Mouse (Mus musculus) heart, embryonic 10.5 days (tissue): ENCODE data around the gene Uts2r. TPM values are rescaled to one million over a fixed set of nuclear protein-coding genes. Genes with fewer than 3 reads are reported as not detected.
A peak's percentile ranks its signal among the peaks of the same experiment; 100 is the strongest.

Experiments
- DNase-seq: peaks from one replicate; pipeline ENCODE4 v3.0.0-alpha.2; 2017; ENCODE audit warnings: low spot score
- H3K27ac ChIP-seq: fragments of 300-500 bp; sonication (generic); 2 replicates; pipeline ENCODE4 v1.5.1; 2016; ENCODE audit warnings: mild to moderate bottlenecking
- H3K27me3 ChIP-seq: fragments of 300-500 bp; sonication (generic); 2 replicates; pipeline ENCODE4 v1.6.1; 2016; ENCODE audit warnings: mild to moderate bottlenecking; ENCODE audit not compliant: poor library complexity, insufficient read depth, severe bottlenecking
- H3K36me3 ChIP-seq: fragments of 300-500 bp; sonication (generic); 2 replicates; pipeline ENCODE4 v1.6.1; 2016; ENCODE audit warnings: mild to moderate bottlenecking, moderate library complexity
- H3K4me1 ChIP-seq: fragments of 300-500 bp; sonication (generic); 2 replicates; pipeline ENCODE4 v1.6.1; 2016; ENCODE audit warnings: mild to moderate bottlenecking
- H3K4me3 ChIP-seq: fragments of 300-500 bp; sonication (generic); 2 replicates; pipeline ENCODE4 v1.5.1; 2016; ENCODE audit warnings: mild to moderate bottlenecking, moderate library complexity
- H3K9me3 ChIP-seq: fragments of 300-500 bp; sonication (generic); 2 replicates; pipeline ENCODE4 v1.6.1; 2016; ENCODE audit warnings: mild to moderate bottlenecking, moderate library complexity
- WGBS: fragments of 180-500 bp; shearing (Covaris S2); methylation state at CpG from one replicate; pipeline ENCODE4 v1.1.7; 2016; 5-methylcytosine and 5-hydroxymethylcytosine counted together
- polyA plus RNA-seq: library from polyadenylated mRNA; unstranded; fragments of >200 nt; fragmentation: Nextera tagmentation; extraction: Ambion mirVana; gene quantifications from 2 replicates; pipeline ENCODE4 v1.2.1, GENCODE M21; 2016

Uts2r gene
- polyA plus RNA-seq, 1 experiment from 2014 or later, result 0.08 TPM

- Histone ChIP-seq H3K4me3 (no peak overlapping the region), H3K27ac (no peak overlapping the region), H3K36me3 (no peaks in the 10 kb centered on the region), H3K9me3 (no peaks in the 10 kb centered on the region), H3K4me1 (peaks cover 8% of the 10 kb centered on the region), H3K27me3 (0 out of 2 replicates have a peak, but pooled peaks cover 10% of the 10 kb centered on the region)
- WGBS, result 30% methylated on average over 1 of the region's 1 CpGs
- DNase-seq, result no peak
Measured at GRCm38 (mm10) chr11:121134600-121134999, 25.5 kb upstream of the Uts2r start.

DNA sequence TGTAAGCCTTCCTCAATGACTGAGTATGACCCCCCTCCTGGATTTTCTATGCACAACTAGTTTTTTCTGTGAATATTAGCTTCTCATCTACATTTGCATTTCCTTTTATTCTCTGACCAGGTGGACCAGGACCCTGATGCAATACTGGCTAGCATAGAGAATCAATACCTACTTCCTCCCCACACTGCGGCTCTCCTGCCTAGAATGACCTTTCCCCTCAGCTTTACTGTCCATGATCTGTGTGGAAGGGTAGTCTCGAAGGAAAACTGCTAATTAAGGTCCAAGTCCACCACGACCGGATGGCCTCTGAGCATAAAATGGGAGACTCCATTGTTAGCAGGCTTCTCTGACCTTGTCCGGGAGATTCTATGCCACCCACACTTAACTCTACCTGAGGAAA lies 22.4 kb upstream of the Uts2r start:
- no peaks in the 10 kb centered on the region for H3K36me3 ChIP-seq
- 0 out of 2 replicates have a peak, but pooled peaks cover 10% of the 10 kb centered on the region for H3K27me3 ChIP-seq
- no peak overlapping the region for H3K27ac ChIP-seq
- peaks cover 8% of the 10 kb centered on the region for H3K4me1 ChIP-seq
- no peak overlapping the region for H3K4me3 ChIP-seq
- H3K9me3 ChIP-seq, result no peaks in the 10 kb centered on the region
- no peak for DNase-seq
- 86% methylated on average over 5 of the region's 5 CpGs for WGBS

GRCm38 (mm10) chr11:121138732-121139131 lies 21.3 kb upstream of the Uts2r start:
- no peaks in the 10 kb centered on the region for H3K9me3 ChIP-seq
- H3K27ac ChIP-seq, result no peak overlapping the region
- 19% methylated on average over 6 of the region's 6 CpGs for WGBS
- H3K36me3 ChIP-seq, result no peaks in the 10 kb centered on the region
- no peak for DNase-seq
- H3K27me3 ChIP-seq, result 0 out of 2 replicates have a peak, but pooled peaks cover 10% of the 10 kb centered on the region
- H3K4me1 ChIP-seq, result peaks cover 8% of the 10 kb centered on the region
- H3K4me3 ChIP-seq, result no peak overlapping the region

GRCm38 (mm10) chr11:121143325-121144015 lies 16.6 kb upstream of the Uts2r start:
- Histone ChIP-seq H3K27ac (no peak overlapping the region), H3K9me3 (no peaks in the 10 kb centered on the region), H3K4me1 (peaks cover 6% of the 10 kb centered on the region; the same call in 1 of the 2 replicates), H3K4me3 (no peak overlapping the region), H3K36me3 (no peaks in the 10 kb centered on the region), H3K27me3 (0 out of 2 replicates have a peak, but pooled peaks cover under 1% of the 10 kb centered on the region)
- no peak for DNase-seq
- 78% methylated on average over 9 of the region's 9 CpGs for WGBS

DNA sequence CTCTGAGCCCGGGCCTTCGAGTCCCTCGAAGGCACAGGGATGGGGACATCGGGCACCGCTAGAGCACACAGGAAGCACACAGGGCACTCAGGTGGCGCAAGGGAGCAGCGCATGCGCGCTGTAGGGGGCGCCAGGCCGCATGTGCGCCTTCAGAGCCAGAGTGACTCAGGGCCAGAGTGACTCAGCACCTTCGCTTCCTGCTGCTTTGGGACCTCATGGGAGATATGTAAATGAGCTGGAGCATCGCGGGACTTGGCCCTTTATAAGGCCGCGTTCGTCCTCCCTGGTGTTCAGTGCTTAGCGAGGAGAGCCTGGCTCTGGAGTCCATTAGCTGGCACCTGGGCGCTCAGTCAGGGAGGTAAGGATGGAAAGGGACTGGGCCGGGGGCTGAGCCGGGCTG lies 14.2 kb upstream of the Uts2r start, which contains the start of gene Tex19.1:
Gene Tex19.1, plus strand, starts transcription at position 279 of the 400 bp plus-strand sequence.
- Histone ChIP-seq H3K27me3 (no peaks in the 10 kb centered on the region), H3K9me3 (no peaks in the 10 kb centered on the region), H3K4me1 (no peaks in the 10 kb centered on the region), H3K4me3 (no peak within 1 kb of the TSS), H3K36me3 (no peaks in the 10 kb centered on the region), H3K27ac (no peak within 1 kb of the TSS)
- no peak for DNase-seq
- 86% methylated on average over 22 of the region's 22 CpGs for WGBS

DNA sequence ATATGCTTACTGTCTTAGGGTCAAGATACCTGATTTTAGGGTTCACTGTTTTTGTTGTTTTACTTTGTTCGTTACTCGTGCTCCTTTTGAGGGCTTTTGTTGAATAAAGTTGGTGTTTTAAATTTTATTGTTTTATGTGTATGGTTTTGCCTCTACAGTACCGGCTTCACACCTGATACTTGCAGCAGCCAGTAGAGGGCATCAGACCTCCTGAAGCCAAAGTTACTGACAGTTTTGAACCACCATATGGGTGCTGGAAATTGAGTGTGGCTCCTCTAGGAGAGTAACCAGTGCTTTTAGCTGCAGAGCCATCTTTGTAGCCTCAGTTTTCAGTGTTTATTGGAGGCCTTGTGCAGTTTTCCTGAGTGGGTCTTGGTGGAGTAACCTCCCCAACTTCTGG lies 11.9 kb upstream of the Uts2r start:
- no peak for DNase-seq
- no peaks in the 10 kb centered on the region for H3K36me3 ChIP-seq
- H3K27ac ChIP-seq, result no peak overlapping the region
- H3K4me3 ChIP-seq, result no peak overlapping the region
- no peaks in the 10 kb centered on the region for H3K27me3 ChIP-seq
- H3K4me1 ChIP-seq, result no peaks in the 10 kb centered on the region
- H3K9me3 ChIP-seq, result no peaks in the 10 kb centered on the region
- 78% methylated on average over 3 of the region's 3 CpGs for WGBS

DNA sequence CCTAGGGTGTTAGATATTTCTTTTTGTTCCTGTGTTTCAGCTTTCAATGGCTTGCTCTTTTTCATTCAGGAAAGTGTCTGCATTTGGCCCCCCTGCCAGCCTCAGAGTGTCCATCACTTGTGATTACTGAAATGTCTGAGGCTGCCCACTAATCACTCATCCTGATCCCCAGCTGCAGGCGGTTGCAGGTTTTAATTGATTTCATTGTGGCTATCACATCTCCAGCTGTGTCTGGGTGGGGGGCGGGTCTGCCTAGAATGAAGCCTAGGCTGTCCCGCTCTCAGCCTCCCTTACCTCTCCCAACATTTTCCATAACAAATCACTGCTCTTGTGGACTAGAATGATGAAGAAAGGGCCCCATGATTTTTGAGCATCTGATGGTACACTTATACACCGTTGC lies 5.9 kb upstream of the Uts2r start:
- 38% methylated on average over 4 of the region's 4 CpGs for WGBS
- DNase-seq, result no peak
- Histone ChIP-seq H3K4me3 (no peak overlapping the region), H3K9me3 (no peaks in the 10 kb centered on the region), H3K27me3 (peaks cover 50% of the 10 kb centered on the region), H3K27ac (no peak overlapping the region), H3K36me3 (no peaks in the 10 kb centered on the region), H3K4me1 (peaks cover 11% of the 10 kb centered on the region; the same call in 1 of the 2 replicates)

- Histone ChIP-seq H3K36me3 (no peaks in the 10 kb centered on the region), H3K9me3 (no peaks in the 10 kb centered on the region), H3K4me1 (peaks cover 16% of the 10 kb centered on the region; the same call in 1 of the 2 replicates), H3K4me3 (peak overlapping the region; percentile 61), H3K27me3 (peaks cover 63% of the 10 kb centered on the region), H3K27ac (peak overlapping the region; percentile 23; the same call in 1 of the 2 replicates)
- DNase-seq, result no peak
- WGBS, result 2% methylated on average over 45 of the region's 45 CpGs
Measured at GRCm38 (mm10) chr11:121156411-121156891, 3.6 kb upstream of the Uts2r start.

- H3K4me3 ChIP-seq, result no peak overlapping the region
- H3K36me3 ChIP-seq, result no peaks in the 10 kb centered on the region
- peaks cover 40% of the 10 kb centered on the region for H3K27me3 ChIP-seq
- H3K27ac ChIP-seq, result no peak overlapping the region
- peaks cover 21% of the 10 kb centered on the region for H3K4me1 ChIP-seq
- DNase-seq, result no peak
- WGBS, result 91% methylated on average over 26 of the region's 26 CpGs
- H3K9me3 ChIP-seq, result no peaks in the 10 kb centered on the region
Measured at GRCm38 (mm10) chr11:121160636-121161346, 720 bp downstream of the Uts2r start.

- no peak overlapping the region for H3K4me3 ChIP-seq
- no peak overlapping the region for H3K27ac ChIP-seq
- H3K9me3 ChIP-seq, result no peaks in the 10 kb centered on the region
- no peak for DNase-seq
- 81% methylated on average over 4 of the region's 4 CpGs for WGBS
- peaks cover 9% of the 10 kb centered on the region for H3K4me1 ChIP-seq
- H3K36me3 ChIP-seq, result no peaks in the 10 kb centered on the region
- peaks cover 13% of the 10 kb centered on the region for H3K27me3 ChIP-seq
Measured at GRCm38 (mm10) chr11:121163751-121164150, 3.7 kb downstream of the Uts2r start.

- WGBS, result 84% methylated on average over 5 of the region's 5 CpGs
- no peak overlapping the region for H3K27ac ChIP-seq
- no peaks in the 10 kb centered on the region for H3K9me3 ChIP-seq
- no peaks in the 10 kb centered on the region for H3K36me3 ChIP-seq
- no peak overlapping the region for H3K4me3 ChIP-seq
- no peak for DNase-seq
- H3K27me3 ChIP-seq, result no peaks in the 10 kb centered on the region
- peaks cover 20% of the 10 kb centered on the region for H3K4me1 ChIP-seq
Measured at GRCm38 (mm10) chr11:121173203-121173602, 13.1 kb downstream of the Uts2r start.

DNA sequence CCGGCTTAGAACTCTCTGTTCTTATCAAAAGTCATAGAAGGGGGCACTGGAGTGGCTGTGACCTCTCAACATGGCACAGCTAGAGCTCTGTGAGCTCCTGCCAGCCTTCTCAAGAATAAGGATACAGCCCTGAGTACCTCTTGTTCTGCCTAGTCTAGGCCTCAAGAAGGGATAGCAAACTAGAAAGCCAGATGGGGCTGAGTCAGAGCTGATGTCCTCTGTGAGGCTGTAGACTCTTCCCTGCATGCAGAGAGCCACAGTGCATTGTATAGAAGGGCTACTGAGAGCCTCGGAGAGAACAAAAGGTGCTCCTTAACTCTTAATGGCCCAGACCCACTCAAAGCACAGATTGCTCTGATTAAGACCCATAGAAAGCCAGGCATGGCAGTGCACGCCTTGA lies 14.2 kb downstream of the Uts2r start:
- no peak for DNase-seq
- WGBS, result 51% methylated on average over 3 of the region's 3 CpGs
- H3K4me3 ChIP-seq, result no peak overlapping the region
- H3K36me3 ChIP-seq, result no peaks in the 10 kb centered on the region
- H3K9me3 ChIP-seq, result no peaks in the 10 kb centered on the region
- peaks cover 20% of the 10 kb centered on the region for H3K4me1 ChIP-seq
- no peaks in the 10 kb centered on the region for H3K27me3 ChIP-seq
- H3K27ac ChIP-seq, result no peak overlapping the region
